Mouse (Mus musculus): ENCODE measurements at regions not wholly inside any gene's neighbourhood (a gene's known extent, or its start where the extent isn't known, plus 50 kb on each side); places are given as distances from the start of the nearest gene placed in this dataset.

- ATAC-seq (ENCODE audit: extremely low read depth, insufficient number of reproducible peaks, low FRiP score, poor library complexity, severe bottlenecking) (no peak), DNase-seq (ENCODE audit: low spot score) (no peak)
Observed at GRCm38 (mm10) chr13:72412656-72413055, 216.0 kb upstream of the Irx2 start.

DNA sequence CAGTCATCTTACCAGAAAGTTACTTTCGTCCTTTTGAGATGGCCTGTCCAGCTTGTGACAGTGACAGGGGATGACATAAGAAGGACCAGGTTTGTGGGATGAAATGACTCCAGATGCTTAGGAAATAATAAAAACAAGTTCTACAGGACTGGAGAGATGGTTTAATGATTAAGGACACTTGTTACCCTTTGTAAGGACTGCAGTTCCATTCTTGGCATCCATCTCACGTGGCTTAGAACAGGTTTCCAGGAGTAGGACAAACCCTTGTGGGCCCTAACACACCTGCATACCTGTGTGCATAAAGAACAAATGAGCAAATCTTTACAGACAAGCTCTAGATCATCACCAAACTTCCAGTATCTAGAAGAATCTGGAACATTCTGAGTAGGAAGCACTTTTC is 211.6 kb upstream of the Irx2 start:
- H3K9me3 ChIP-seq (replicated peaks), result peaks cover 64% of the 10 kb centered on the region
- DNase-seq (ENCODE audit: low spot score), result no peak

More at GRCm38 (mm10) chr13:72412656-72413055, 216.0 kb upstream of the Irx2 start:
- H3K36me3 ChIP-seq (replicated peaks), result no peaks in the 10 kb centered on the region
- H3K4me3 ChIP-seq (ENCODE audit: low read depth, low read length), result no peak overlapping the region
- no peaks in the 10 kb centered on the region for H3K4me1 ChIP-seq (ENCODE audit: insufficient read depth, low read depth, low read length)
- H3K27me3 ChIP-seq (ENCODE audit: insufficient read depth, low read length), result no peaks in the 10 kb centered on the region
- peaks cover 49% of the 10 kb centered on the region for H3K9me3 ChIP-seq (replicated peaks)
- TF ChIP-seq GATA1 (IDR thresholded peaks at IDR 0.05; ENCODE audit: borderline replicate concordance, low read length), result no peak
- no peak for TF ChIP-seq CTCF (IDR thresholded peaks at IDR 0.05; ENCODE audit: low read depth, low read length)
- TF ChIP-seq TAL1 (conservative IDR thresholded peaks at IDR 0.05; ENCODE audit: low read depth, low read length), result no peak
- no peak for TF ChIP-seq GATA2 (IDR thresholded peaks at IDR 0.05; ENCODE audit: borderline replicate concordance, low read depth, low read length)
- no peak for TF ChIP-seq POLR2AphosphoS5 (IDR thresholded peaks at IDR 0.05; ENCODE audit: insufficient replicate concordance, low read depth, low read length)

DNA sequence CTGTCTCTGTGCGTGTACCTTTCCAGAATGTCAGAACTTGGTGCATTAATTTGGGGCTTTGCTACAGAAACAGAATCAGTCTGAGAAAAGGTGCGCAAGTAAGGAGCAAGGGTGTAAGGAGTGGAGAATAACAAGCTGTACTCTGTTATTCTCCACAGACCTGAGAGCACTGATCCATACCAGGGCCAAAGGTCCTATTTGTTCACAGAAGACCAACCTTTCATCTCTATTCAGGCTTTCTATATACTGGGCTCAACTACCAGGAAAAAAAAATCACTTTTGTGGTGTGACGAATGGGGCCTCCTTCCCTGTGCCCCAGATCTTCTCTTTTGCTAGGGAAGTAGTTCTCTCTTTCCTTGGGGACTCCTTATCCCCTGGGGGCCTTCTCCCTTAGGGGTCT is 210.8 kb upstream of the Irx2 start:
- DNase-seq (ENCODE audit: low spot score) (no peak), ATAC-seq (ENCODE audit: extremely low read depth, insufficient number of reproducible peaks, low FRiP score, poor library complexity, severe bottlenecking) (no peak)
- Histone ChIP-seq H3K36me3 (replicated peaks) (no peaks in the 10 kb centered on the region), H3K4me3 (ENCODE audit: low read depth, low read length) (no peak overlapping the region), H3K9me3 (replicated peaks) (peaks cover 63% of the 10 kb centered on the region), H3K4me1 (ENCODE audit: insufficient read depth, low read depth, low read length) (no peaks in the 10 kb centered on the region), H3K27me3 (ENCODE audit: insufficient read depth, low read length) (no peaks in the 10 kb centered on the region)
- no peak for TF ChIP-seq POLR2AphosphoS5 (IDR thresholded peaks at IDR 0.05; ENCODE audit: insufficient replicate concordance, low read depth, low read length)
- no peak for TF ChIP-seq TAL1 (conservative IDR thresholded peaks at IDR 0.05; ENCODE audit: low read depth, low read length)
- no peak for TF ChIP-seq GATA1 (IDR thresholded peaks at IDR 0.05; ENCODE audit: borderline replicate concordance, low read length)
- TF ChIP-seq GATA2 (IDR thresholded peaks at IDR 0.05; ENCODE audit: borderline replicate concordance, low read depth, low read length), result no peak
- no peak for TF ChIP-seq CTCF (IDR thresholded peaks at IDR 0.05; ENCODE audit: low read depth, low read length)

More for the DNA sequence above, 211.6 kb upstream of the Irx2 start:
- TF ChIP-seq TAL1 (conservative IDR thresholded peaks at IDR 0.05; ENCODE audit: low read depth, low read length), result no peak
- no peak for TF ChIP-seq GATA2 (IDR thresholded peaks at IDR 0.05; ENCODE audit: borderline replicate concordance, low read depth, low read length)
- no peak for TF ChIP-seq POLR2AphosphoS5 (IDR thresholded peaks at IDR 0.05; ENCODE audit: insufficient replicate concordance, low read depth, low read length)
- TF ChIP-seq CTCF (IDR thresholded peaks at IDR 0.05; ENCODE audit: low read depth, low read length), result no peak
- TF ChIP-seq GATA1 (IDR thresholded peaks at IDR 0.05; ENCODE audit: borderline replicate concordance, low read length), result no peak
- H3K27me3 ChIP-seq (ENCODE audit: insufficient read depth, low read length), result no peaks in the 10 kb centered on the region
- H3K36me3 ChIP-seq (replicated peaks), result no peaks in the 10 kb centered on the region
- no peaks in the 10 kb centered on the region for H3K4me1 ChIP-seq (ENCODE audit: insufficient read depth, low read depth, low read length)
- no peak for ATAC-seq (ENCODE audit: extremely low read depth, insufficient number of reproducible peaks, low FRiP score, poor library complexity, severe bottlenecking)
- H3K4me3 ChIP-seq (ENCODE audit: low read depth, low read length), result no peak overlapping the region

DNA sequence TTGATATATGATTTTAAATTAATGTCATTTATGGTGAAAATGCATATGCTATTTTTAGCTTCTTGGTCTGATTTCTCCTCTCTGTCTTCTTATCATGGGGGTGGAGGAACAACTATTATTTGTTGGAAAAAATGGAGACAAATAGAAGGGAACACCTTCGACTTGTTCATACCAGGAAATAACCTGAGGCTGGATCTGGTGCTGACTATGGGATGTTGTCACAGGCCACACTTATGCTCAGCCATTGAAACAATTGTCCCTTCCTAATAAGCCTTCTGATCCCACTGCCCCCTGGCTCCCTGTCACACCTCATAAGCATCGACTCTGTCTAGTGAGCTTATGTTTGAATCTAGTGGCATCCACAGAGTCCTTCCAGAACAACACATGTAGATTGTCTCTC is 210.3 kb upstream of the Irx2 start:
- H3K36me3 ChIP-seq (replicated peaks), result no peaks in the 10 kb centered on the region
- no peaks in the 10 kb centered on the region for H3K4me1 ChIP-seq (ENCODE audit: insufficient read depth, low read depth, low read length)
- H3K9me3 ChIP-seq (replicated peaks), result peaks cover 64% of the 10 kb centered on the region
- no peaks in the 10 kb centered on the region for H3K27me3 ChIP-seq (ENCODE audit: insufficient read depth, low read length)
- DNase-seq (ENCODE audit: low spot score) (no peak), ATAC-seq (ENCODE audit: extremely low read depth, insufficient number of reproducible peaks, low FRiP score, poor library complexity, severe bottlenecking) (no peak)
- TF ChIP-seq TAL1 (conservative IDR thresholded peaks at IDR 0.05; ENCODE audit: low read depth, low read length) (no peak), CTCF (IDR thresholded peaks at IDR 0.05; ENCODE audit: low read depth, low read length) (no peak), POLR2AphosphoS5 (IDR thresholded peaks at IDR 0.05; ENCODE audit: insufficient replicate concordance, low read depth, low read length) (no peak), GATA2 (IDR thresholded peaks at IDR 0.05; ENCODE audit: borderline replicate concordance, low read depth, low read length) (no peak), GATA1 (IDR thresholded peaks at IDR 0.05; ENCODE audit: borderline replicate concordance, low read length) (no peak)
- no peak overlapping the region for H3K4me3 ChIP-seq (ENCODE audit: low read depth, low read length)

- TF ChIP-seq CTCF (IDR thresholded peaks at IDR 0.05; ENCODE audit: low read depth, low read length) (no peak), POLR2AphosphoS5 (IDR thresholded peaks at IDR 0.05; ENCODE audit: insufficient replicate concordance, low read depth, low read length) (no peak), GATA1 (IDR thresholded peaks at IDR 0.05; ENCODE audit: borderline replicate concordance, low read length) (no peak), TAL1 (conservative IDR thresholded peaks at IDR 0.05; ENCODE audit: low read depth, low read length) (no peak), GATA2 (IDR thresholded peaks at IDR 0.05; ENCODE audit: borderline replicate concordance, low read depth, low read length) (no peak)
- Histone ChIP-seq H3K36me3 (replicated peaks) (no peaks in the 10 kb centered on the region), H3K27me3 (ENCODE audit: insufficient read depth, low read length) (no peaks in the 10 kb centered on the region), H3K4me1 (ENCODE audit: insufficient read depth, low read depth, low read length) (no peaks in the 10 kb centered on the region), H3K4me3 (ENCODE audit: low read depth, low read length) (no peak overlapping the region), H3K9me3 (replicated peaks) (peaks cover 66% of the 10 kb centered on the region)
- no peak for ATAC-seq (ENCODE audit: extremely low read depth, insufficient number of reproducible peaks, low FRiP score, poor library complexity, severe bottlenecking)
- no peak for DNase-seq (ENCODE audit: low spot score)
Observed at GRCm38 (mm10) chr13:72419532-72419931, 209.1 kb upstream of the Irx2 start.

DNA sequence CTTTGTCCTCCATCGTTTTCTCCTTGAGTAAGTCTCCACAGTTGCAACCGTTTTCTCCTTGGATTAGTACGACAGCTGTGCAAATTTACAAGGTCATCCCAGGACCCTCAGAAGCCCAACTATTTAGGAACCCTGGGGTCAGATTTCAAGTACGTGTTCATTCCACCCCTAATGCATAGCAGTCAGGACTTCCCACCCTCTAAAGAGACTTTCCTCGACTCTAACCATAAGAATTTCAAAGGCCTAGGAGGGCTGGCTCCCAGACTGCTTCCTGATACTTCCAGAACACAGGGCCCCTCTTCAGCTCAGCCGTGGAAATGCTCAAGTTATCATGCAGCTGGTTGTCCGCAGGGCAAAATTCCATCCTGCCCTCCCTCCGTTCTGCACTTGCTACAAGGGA is 202.7 kb upstream of the Irx2 start:
- no peaks in the 10 kb centered on the region for H3K27me3 ChIP-seq (ENCODE audit: insufficient read depth, low read length)
- peaks cover 39% of the 10 kb centered on the region for H3K9me3 ChIP-seq (replicated peaks)

More for the DNA sequence above, 202.7 kb upstream of the Irx2 start:
- TF ChIP-seq GATA1 (IDR thresholded peaks at IDR 0.05; ENCODE audit: borderline replicate concordance, low read length) (no peak), GATA2 (IDR thresholded peaks at IDR 0.05; ENCODE audit: borderline replicate concordance, low read depth, low read length) (no peak), TAL1 (conservative IDR thresholded peaks at IDR 0.05; ENCODE audit: low read depth, low read length) (no peak), POLR2AphosphoS5 (IDR thresholded peaks at IDR 0.05; ENCODE audit: insufficient replicate concordance, low read depth, low read length) (no peak), CTCF (IDR thresholded peaks at IDR 0.05; ENCODE audit: low read depth, low read length) (no peak)
- ATAC-seq (ENCODE audit: extremely low read depth, insufficient number of reproducible peaks, low FRiP score, poor library complexity, severe bottlenecking) (no peak), DNase-seq (ENCODE audit: low spot score) (no peak)
- H3K36me3 ChIP-seq (replicated peaks), result no peaks in the 10 kb centered on the region
- H3K4me3 ChIP-seq (ENCODE audit: low read depth, low read length), result no peak overlapping the region
- H3K4me1 ChIP-seq (ENCODE audit: insufficient read depth, low read depth, low read length), result no peaks in the 10 kb centered on the region
